In genomic region chr1:135312201-135312600, GRCm38 (mm10) we compare ENCODE assay signal across 11 mouse cellular contexts. TPM values are rescaled to one million over a fixed set of nuclear protein-coding genes. Genes with fewer than 3 reads are reported as not detected.
DNase-seq lines count a peak whose midpoint lies in the region; ATAC-seq and TF ChIP-seq lines count a peak whose summit lies in the region.
"Had no signal": no experiment of that assay in that cellular context is flagged by ENCODE, and none has a peak within 500 bp of the region (broad histone marks: within the 10 kb centered on the region; RNA-seq: fewer than 3 reads in every experiment).

No protein-coding gene starts in this region.

- TF ChIP-seq EP300 in ES-Bruce4 (IDR thresholded peaks at IDR 0.05; ENCODE audit: insufficient read depth, low read depth, low read length): no peak

- no peak for TF ChIP-seq POLR2A in ES-Bruce4 (IDR thresholded peaks at IDR 0.05; ENCODE audit: insufficient read depth, low read length)

- H3K27ac ChIP-seq in heart, embryonic 12.5 days (ENCODE audit: poor library complexity, severe bottlenecking): no peak overlapping the region
- H3K27ac ChIP-seq in ES-Bruce4 (ENCODE audit: insufficient read depth, low read length): no peak overlapping the region
- H3K27ac ChIP-seq in hindbrain, embryonic 10.5 days: no peak overlapping the region
- H3K27ac ChIP-seq in liver, embryonic 16.5 days (ENCODE audit: low read length): no peak overlapping the region

- 62% methylated on average over 4 of the region's 4 CpGs for WGBS in heart, embryonic 12.5 days
- WGBS in hindbrain, embryonic 10.5 days: 93% methylated on average over 4 of the region's 4 CpGs
- 75% methylated on average over 4 of the region's 4 CpGs for WGBS in liver, embryonic 16.5 days (ENCODE audit: insufficient replicate concordance)

- peak overlapping the region; percentile 99 for H3K9ac ChIP-seq in heart, embryonic 12.5 days
- H3K9ac ChIP-seq in ES-Bruce4 (ENCODE audit: low read depth, poor library complexity, severe bottlenecking): peak overlapping the region; percentile 60; the same call in 1 of the 2 replicates
- H3K9ac ChIP-seq in liver, embryonic 16.5 days (ENCODE audit: low read depth, low read length): peak overlapping the region; percentile 90; the same call in 1 of the 2 replicates

- H3K9me3 ChIP-seq in heart, embryonic 12.5 days (replicated peaks): no peaks in the 10 kb centered on the region
- no peaks in the 10 kb centered on the region for H3K9me3 ChIP-seq in ES-Bruce4 (replicated peaks; ENCODE audit: control insufficient read depth, insufficient read depth, low read length, poor library complexity, severe bottlenecking)
- no peaks in the 10 kb centered on the region for H3K9me3 ChIP-seq in hindbrain, embryonic 10.5 days
- no peaks in the 10 kb centered on the region for H3K9me3 ChIP-seq in liver, embryonic 16.5 days (replicated peaks; ENCODE audit: control insufficient read depth, low read length)

- no peak for ATAC-seq in heart, embryonic 12.5 days (ENCODE audit: insufficient number of reproducible peaks, low FRiP score)
- ATAC-seq in liver, embryonic 16.5 days (ENCODE audit: low read depth): no peak

- peaks cover 17% of the 10 kb centered on the region for H3K4me1 ChIP-seq in heart, embryonic 12.5 days (replicated peaks)
- no peaks in the 10 kb centered on the region for H3K4me1 ChIP-seq in ES-Bruce4 (ENCODE audit: control insufficient read depth, insufficient read depth, low read length)
- H3K4me1 ChIP-seq in hindbrain, embryonic 10.5 days (replicated peaks): peaks cover 20% of the 10 kb centered on the region
- peaks cover 16% of the 10 kb centered on the region for H3K4me1 ChIP-seq in liver, embryonic 16.5 days (ENCODE audit: control insufficient read depth, low read depth, low read length)

- TF ChIP-seq CTCF in ES-Bruce4 (IDR thresholded peaks at IDR 0.05; ENCODE audit: low read depth, low read length): no peak

- no peaks in the 10 kb centered on the region for H3K27me3 ChIP-seq in heart, embryonic 12.5 days (replicated peaks)
- no peaks in the 10 kb centered on the region for H3K27me3 ChIP-seq in ES-Bruce4 (ENCODE audit: control insufficient read depth, insufficient read depth, low read length, poor library complexity, severe bottlenecking)
- no peaks in the 10 kb centered on the region for H3K27me3 ChIP-seq in hindbrain, embryonic 10.5 days (ENCODE audit: insufficient read depth, poor library complexity, severe bottlenecking)
- no peaks in the 10 kb centered on the region for H3K27me3 ChIP-seq in liver, embryonic 16.5 days (ENCODE audit: control insufficient read depth, insufficient read depth, low read depth, low read length)

- peak overlapping the region; percentile 82 for H3K4me2 ChIP-seq in heart, embryonic 12.5 days
- H3K4me2 ChIP-seq in liver, embryonic 16.5 days (ENCODE audit: low read depth, low read length): peak overlapping the region; percentile 87

- H3K4me3 ChIP-seq in heart, embryonic 12.5 days: peak overlapping the region; percentile 99
- H3K4me3 ChIP-seq in ES-Bruce4 (ENCODE audit: low read depth, low read length): peak overlapping the region; percentile 14; the same call in 1 of the 2 replicates
- H3K4me3 ChIP-seq in hindbrain, embryonic 10.5 days: peak overlapping the region; percentile 97
- peak overlapping the region; percentile 90 for H3K4me3 ChIP-seq in liver, embryonic 16.5 days (ENCODE audit: low read depth, low read length)

- DNase-seq in heart, adult 8-10 months (ENCODE audit: low spot score): no peak
- DNase-seq in hindbrain, embryonic 10.5 days (ENCODE audit: low spot score): no peak
- no peak for DNase-seq in ovary, adult 18-20 months (ENCODE audit: low spot score)
- no peak for DNase-seq in layer of hippocampus, adult 11-12 months (ENCODE audit: low spot score)
- DNase-seq in retina, postnatal 1 day: no peak
- DNase-seq: cerebellum, postnatal 14 days had no signal

- H3K36me3 ChIP-seq in heart, embryonic 12.5 days: peaks cover 30% of the 10 kb centered on the region
- peaks cover 18% of the 10 kb centered on the region for H3K36me3 ChIP-seq in ES-Bruce4 (ENCODE audit: control insufficient read depth, insufficient read depth, low read length, poor library complexity, severe bottlenecking)
- peaks cover 38% of the 10 kb centered on the region for H3K36me3 ChIP-seq in hindbrain, embryonic 10.5 days
- peaks cover 5% of the 10 kb centered on the region; the same call in 1 of the 2 replicates for H3K36me3 ChIP-seq in liver, embryonic 16.5 days (ENCODE audit: control insufficient read depth, insufficient read depth)

RNA-seq across cellular contexts. Expression of gene Timm17a, which starts 1.4 kb away (rescaled TPM):
- 350 and 368 TPM in 2 replicates for polyA plus RNA-seq in heart, embryonic 12.5 days (2016; fragmentation: Nextera tagmentation; extraction: Ambion mirVana)
- total RNA-seq in heart, adult 8-10 months (2022): 100 to 1,000 TPM; 342 to 418 (median 385) TPM
- polyA plus RNA-seq in ES-Bruce4 (2011; ENCODE audit: insufficient read depth, insufficient read length, low read depth, missing spikeins): 164 TPM in 2 replicates
- 193 and 199 TPM in 2 replicates for polyA plus RNA-seq in hindbrain, embryonic 10.5 days (2016; fragmentation: Nextera tagmentation; extraction: Ambion mirVana)
- 85.6 and 101 TPM in 2 replicates for polyA plus RNA-seq in liver, embryonic 16.5 days (2015; fragmentation: Nextera tagmentation; extraction: Ambion mirVana)

RNA-seq across cellular contexts. Expression of gene Lmod1, which starts 12.4 kb away (rescaled TPM):
- 1.3 and 1.5 TPM in 2 replicates for polyA plus RNA-seq in heart, embryonic 12.5 days (2016; fragmentation: Nextera tagmentation; extraction: Ambion mirVana)
- total RNA-seq in heart, adult 8-10 months (2022): 1 to 10 TPM; 1.9 to 3.0 (median 2.5) TPM
- 2.2 and 2.5 TPM in 2 replicates for polyA plus RNA-seq in ES-Bruce4 (2011; ENCODE audit: insufficient read depth, insufficient read length, low read depth, missing spikeins)
- 0.50 and 0.66 TPM in 2 replicates for polyA plus RNA-seq in hindbrain, embryonic 10.5 days (2016; fragmentation: Nextera tagmentation; extraction: Ambion mirVana)
- polyA plus RNA-seq in liver, embryonic 16.5 days (2015; fragmentation: Nextera tagmentation; extraction: Ambion mirVana): 0.07 and 0.12 TPM in 2 replicates
- total RNA-seq: megakaryocyte progenitor cell, adult 5-6 weeks had no signal

RNA-seq across cellular contexts. Expression of gene Rnpep, which starts 28.3 kb away (rescaled TPM):
- 61.0 and 62.0 TPM in 2 replicates for polyA plus RNA-seq in heart, embryonic 12.5 days (2016; fragmentation: Nextera tagmentation; extraction: Ambion mirVana)
- 10 to 100 TPM; 18.9 to 22.7 (median 21.2) TPM for total RNA-seq in heart, adult 8-10 months (2022)
- polyA plus RNA-seq in ES-Bruce4 (2011; ENCODE audit: insufficient read depth, insufficient read length, low read depth, missing spikeins): 44.5 and 47.3 TPM in 2 replicates
- polyA plus RNA-seq in hindbrain, embryonic 10.5 days (2016; fragmentation: Nextera tagmentation; extraction: Ambion mirVana): 94.6 and 108 TPM in 2 replicates
- 21.4 and 23.8 TPM in 2 replicates for polyA plus RNA-seq in liver, embryonic 16.5 days (2015; fragmentation: Nextera tagmentation; extraction: Ambion mirVana)

RNA-seq across cellular contexts. Expression of gene Elf3, which starts 53.8 kb away (rescaled TPM):
- 0.48 and 0.91 TPM in 2 replicates for polyA plus RNA-seq in heart, embryonic 12.5 days (2016; fragmentation: Nextera tagmentation; extraction: Ambion mirVana)
- under 1 TPM in 1 of 4 experiments, not detected in 3; 0.14 TPM for total RNA-seq in heart, adult 8-10 months (2022)
- polyA plus RNA-seq in ES-Bruce4 (2011; ENCODE audit: insufficient read depth, insufficient read length, low read depth, missing spikeins): 36.6 and 37.3 TPM in 2 replicates
- 1.9 and 2.5 TPM in 2 replicates for polyA plus RNA-seq in hindbrain, embryonic 10.5 days (2016; fragmentation: Nextera tagmentation; extraction: Ambion mirVana)
- polyA plus RNA-seq in liver, embryonic 16.5 days (2015; fragmentation: Nextera tagmentation; extraction: Ambion mirVana): 0.93 and 2.5 TPM in 2 replicates
- polyA plus RNA-seq: testis, adult 2 months had no signal

Comparison
In these comparisons a context has a peak if more than half of its experiments do, and no peak if none do; other contexts are left out.
1. H3K4me3 ChIP-seq: peak in every context shown above with its lines; median percentile 99 in heart, embryonic 12.5 days; 97 in hindbrain, embryonic 10.5 days; 90 in liver, embryonic 16.5 days; 14 in ES-Bruce4.